Mouse (Mus musculus): ENCODE data around the gene Atp23.

- TF ChIP-seq GATA1 (IDR thresholded peaks at IDR 0.05; ENCODE audit: low read length), result no peak
- TF ChIP-seq TAL1 (IDR thresholded peaks at IDR 0.05; ENCODE audit: low read length), result no peak
Observed at GRCm38 (mm10) chr10:126931760-126932139, 30.6 kb upstream of the Atp23 start.
